Mouse (Mus musculus): ENCODE data around the gene Gm37240. TPM values are rescaled to one million over a fixed set of nuclear protein-coding genes. Genes with fewer than 3 reads are reported as not detected.
A peak's percentile ranks its signal among the peaks of the same experiment; 100 is the strongest.

Gm37240 gene
- polyA plus RNA-seq, 1 experiment from 2014 or later, result 11.4 TPM

- H3K27me3 ChIP-seq (ENCODE audit: control insufficient read depth, insufficient read depth, low read length), result no peaks in the 10 kb centered on the region
- H3K4me2 ChIP-seq (ENCODE audit: low read depth, low read length), result no peak overlapping the region
- ATAC-seq (ENCODE audit: insufficient read depth, low FRiP score), result no peak
These were observed 1218.4 kb downstream of the Gm37240 start for GRCm38 (mm10) chr3:84668957-84669356.

GRCm38 (mm10) chr3:84665255-84666073, 1221.9 kb downstream of the Gm37240 start:
- H3K9ac ChIP-seq (ENCODE audit: low read length), result peak overlapping the region; percentile 64
- peaks cover 13% of the 10 kb centered on the region; the same call in 1 of the 2 replicates for H3K4me1 ChIP-seq (ENCODE audit: control insufficient read depth, insufficient read depth, low read length)
- H3K27me3 ChIP-seq (ENCODE audit: control insufficient read depth, insufficient read depth, low read length), result no peaks in the 10 kb centered on the region
- WGBS, result 7% methylated on average over 20 of the region's 21 CpGs
- H3K4me3 ChIP-seq (replicated peaks; ENCODE audit: low read length), result peak overlapping the region; percentile 39
- no peaks in the 10 kb centered on the region for H3K36me3 ChIP-seq (ENCODE audit: control insufficient read depth, insufficient read depth, low read length)
- H3K27ac ChIP-seq (ENCODE audit: low read length), result peak overlapping the region; percentile 69
- peak; percentile 34; the same call in 1 of the 2 replicates for ATAC-seq (ENCODE audit: insufficient read depth, low FRiP score)
- H3K9me3 ChIP-seq (replicated peaks; ENCODE audit: control insufficient read depth, low read length), result no peaks in the 10 kb centered on the region
- peak overlapping the region; percentile 60 for H3K4me2 ChIP-seq (ENCODE audit: low read depth, low read length)

More at GRCm38 (mm10) chr3:84668957-84669356, 1218.4 kb downstream of the Gm37240 start:
- peaks cover 13% of the 10 kb centered on the region; the same call in 1 of the 2 replicates for H3K4me1 ChIP-seq (ENCODE audit: control insufficient read depth, insufficient read depth, low read length)
- H3K36me3 ChIP-seq (ENCODE audit: control insufficient read depth, insufficient read depth, low read length), result no peaks in the 10 kb centered on the region
- no peak overlapping the region for H3K9ac ChIP-seq (ENCODE audit: low read length)
- no peak overlapping the region for H3K4me3 ChIP-seq (replicated peaks; ENCODE audit: low read length)
- H3K27ac ChIP-seq (ENCODE audit: low read length), result no peak overlapping the region
- WGBS, result 76% methylated on average over 3 of the region's 3 CpGs
- H3K9me3 ChIP-seq (replicated peaks; ENCODE audit: control insufficient read depth, low read length), result no peaks in the 10 kb centered on the region

DNA sequence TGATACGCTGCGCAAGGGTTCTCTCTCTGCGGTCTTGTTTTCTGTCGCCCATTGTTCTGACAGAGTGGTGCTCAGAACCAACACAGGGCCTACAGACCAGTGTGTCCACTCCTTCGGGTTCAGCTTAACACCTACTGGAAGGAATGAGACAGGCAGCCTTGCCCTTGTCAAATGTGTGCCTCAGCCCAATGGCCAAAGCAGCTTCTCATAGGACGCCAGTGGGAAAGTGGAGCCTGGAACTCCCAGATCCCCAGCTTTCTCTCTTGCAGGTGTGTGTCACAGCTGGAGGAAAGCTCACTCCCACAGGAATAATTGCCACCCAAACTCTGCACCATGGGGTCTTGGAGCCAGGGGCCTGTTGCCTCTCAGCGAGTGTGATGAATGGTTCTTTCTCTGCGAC, 1222.6 kb downstream of the Gm37240 start:
- Histone ChIP-seq H3K9me3 (replicated peaks; ENCODE audit: control insufficient read depth, low read length) (no peaks in the 10 kb centered on the region), H3K4me3 (replicated peaks; ENCODE audit: low read length) (no peak overlapping the region), H3K36me3 (ENCODE audit: control insufficient read depth, insufficient read depth, low read length) (no peaks in the 10 kb centered on the region), H3K9ac (ENCODE audit: low read length) (no peak overlapping the region), H3K4me1 (ENCODE audit: control insufficient read depth, insufficient read depth, low read length) (peaks cover 13% of the 10 kb centered on the region; the same call in 1 of the 2 replicates), H3K27me3 (ENCODE audit: control insufficient read depth, insufficient read depth, low read length) (no peaks in the 10 kb centered on the region), H3K27ac (ENCODE audit: low read length) (no peak overlapping the region), H3K4me2 (ENCODE audit: low read depth, low read length) (no peak overlapping the region)
- ATAC-seq (ENCODE audit: insufficient read depth, low FRiP score), result no peak
- WGBS, result 70% methylated on average over 8 of the region's 8 CpGs

GRCm38 (mm10) chr3:84663858-84664257, 1223.5 kb downstream of the Gm37240 start:
- H3K9ac ChIP-seq (ENCODE audit: low read length), result no peak overlapping the region
- H3K36me3 ChIP-seq (ENCODE audit: control insufficient read depth, insufficient read depth, low read length), result no peaks in the 10 kb centered on the region
- H3K9me3 ChIP-seq (replicated peaks; ENCODE audit: control insufficient read depth, low read length), result peaks cover 2% of the 10 kb centered on the region; the same call in 1 of the 2 replicates
- H3K4me3 ChIP-seq (replicated peaks; ENCODE audit: low read length), result no peak overlapping the region
- no peaks in the 10 kb centered on the region for H3K27me3 ChIP-seq (ENCODE audit: control insufficient read depth, insufficient read depth, low read length)
- no peak overlapping the region for H3K4me2 ChIP-seq (ENCODE audit: low read depth, low read length)
- peaks cover 13% of the 10 kb centered on the region; the same call in 1 of the 2 replicates for H3K4me1 ChIP-seq (ENCODE audit: control insufficient read depth, insufficient read depth, low read length)
- ATAC-seq (ENCODE audit: insufficient read depth, low FRiP score), result no peak
- H3K27ac ChIP-seq (ENCODE audit: low read length), result no peak overlapping the region
- WGBS, result 89% methylated on average over 4 of the region's 4 CpGs

DNA sequence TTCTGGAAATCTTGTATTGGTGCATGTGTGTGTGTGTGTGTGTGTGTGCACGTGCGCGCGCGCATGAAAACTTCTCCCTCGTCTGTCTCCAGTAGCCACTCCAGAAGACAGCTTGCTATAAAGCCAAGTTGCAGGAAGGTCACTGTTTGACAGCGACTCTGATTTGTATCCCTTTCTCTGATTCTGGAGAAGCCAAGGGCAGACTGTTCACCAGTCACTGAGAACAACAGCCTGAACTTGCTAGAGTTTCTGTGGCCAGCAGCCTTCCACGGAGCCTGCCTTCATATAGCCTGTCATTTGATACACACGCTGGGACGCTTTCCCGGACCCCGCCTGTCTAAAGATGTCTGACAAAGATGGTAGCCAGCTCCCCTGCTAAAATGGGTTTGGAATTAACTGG, 1224.2 kb downstream of the Gm37240 start:
- no peak overlapping the region for H3K4me3 ChIP-seq (replicated peaks; ENCODE audit: low read length)
- H3K27ac ChIP-seq (ENCODE audit: low read length), result no peak overlapping the region
- H3K36me3 ChIP-seq (ENCODE audit: control insufficient read depth, insufficient read depth, low read length), result no peaks in the 10 kb centered on the region
- H3K4me1 ChIP-seq (ENCODE audit: control insufficient read depth, insufficient read depth, low read length), result peaks cover 13% of the 10 kb centered on the region; the same call in 1 of the 2 replicates
- H3K9ac ChIP-seq (ENCODE audit: low read length), result no peak overlapping the region
- no peak overlapping the region for H3K4me2 ChIP-seq (ENCODE audit: low read depth, low read length)
- 69% methylated on average over 12 of the region's 12 CpGs for WGBS
- no peak for ATAC-seq (ENCODE audit: insufficient read depth, low FRiP score)
- peaks cover 5% of the 10 kb centered on the region; the same call in 1 of the 2 replicates for H3K9me3 ChIP-seq (replicated peaks; ENCODE audit: control insufficient read depth, low read length)
- H3K27me3 ChIP-seq (ENCODE audit: control insufficient read depth, insufficient read depth, low read length), result no peaks in the 10 kb centered on the region

GRCm38 (mm10) chr3:84660380-84660779, 1226.9 kb downstream of the Gm37240 start:
- Histone ChIP-seq H3K9ac (ENCODE audit: low read length) (no peak overlapping the region), H3K9me3 (replicated peaks; ENCODE audit: control insufficient read depth, low read length) (peaks cover 5% of the 10 kb centered on the region; the same call in 1 of the 2 replicates), H3K4me1 (ENCODE audit: control insufficient read depth, insufficient read depth, low read length) (peaks cover 2% of the 10 kb centered on the region; the same call in 1 of the 2 replicates), H3K27ac (ENCODE audit: low read length) (no peak overlapping the region), H3K4me2 (ENCODE audit: low read depth, low read length) (no peak overlapping the region), H3K4me3 (replicated peaks; ENCODE audit: low read length) (no peak overlapping the region), H3K36me3 (ENCODE audit: control insufficient read depth, insufficient read depth, low read length) (no peaks in the 10 kb centered on the region), H3K27me3 (ENCODE audit: control insufficient read depth, insufficient read depth, low read length) (no peaks in the 10 kb centered on the region)
- no peak for ATAC-seq (ENCODE audit: insufficient read depth, low FRiP score)
- WGBS, result 81% methylated on average over 2 of the region's 2 CpGs

GRCm38 (mm10) chr3:84658872-84659271, 1228.4 kb downstream of the Gm37240 start:
- Histone ChIP-seq H3K36me3 (ENCODE audit: control insufficient read depth, insufficient read depth, low read length) (no peaks in the 10 kb centered on the region), H3K27ac (ENCODE audit: low read length) (no peak overlapping the region), H3K4me2 (ENCODE audit: low read depth, low read length) (no peak overlapping the region), H3K4me3 (replicated peaks; ENCODE audit: low read length) (no peak overlapping the region), H3K9me3 (replicated peaks; ENCODE audit: control insufficient read depth, low read length) (peaks cover 5% of the 10 kb centered on the region; the same call in 1 of the 2 replicates), H3K4me1 (ENCODE audit: control insufficient read depth, insufficient read depth, low read length) (peaks cover 15% of the 10 kb centered on the region), H3K9ac (ENCODE audit: low read length) (no peak overlapping the region), H3K27me3 (ENCODE audit: control insufficient read depth, insufficient read depth, low read length) (no peaks in the 10 kb centered on the region)
- no peak for ATAC-seq (ENCODE audit: insufficient read depth, low FRiP score)
- WGBS, result 96% methylated on average over 2 of the region's 2 CpGs

DNA sequence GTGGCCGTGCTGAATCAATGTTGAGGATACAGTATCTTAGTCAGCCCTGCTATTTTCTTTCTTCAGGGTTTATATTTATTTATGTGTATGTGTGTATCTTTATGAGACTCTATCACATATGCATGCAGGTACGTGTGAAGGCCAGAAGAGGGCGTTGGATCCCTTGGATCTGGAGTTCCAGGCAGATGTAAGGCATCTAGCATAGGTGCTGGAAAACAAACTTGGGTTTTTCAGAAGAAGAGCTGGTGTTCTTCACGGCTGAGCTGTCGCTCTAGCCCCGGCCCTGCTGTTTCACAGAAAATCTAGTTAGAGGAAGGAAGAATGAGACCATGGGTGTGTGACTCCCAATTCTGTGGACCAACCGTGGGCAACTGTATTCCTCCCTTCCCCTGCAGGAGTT, 1229.3 kb downstream of the Gm37240 start:
- H3K9ac ChIP-seq (ENCODE audit: low read length), result no peak overlapping the region
- no peak overlapping the region for H3K27ac ChIP-seq (ENCODE audit: low read length)
- no peak for ATAC-seq (ENCODE audit: insufficient read depth, low FRiP score)
- H3K4me3 ChIP-seq (replicated peaks; ENCODE audit: low read length), result no peak overlapping the region
- 87% methylated on average over 7 of the region's 7 CpGs for WGBS
- H3K4me2 ChIP-seq (ENCODE audit: low read depth, low read length), result no peak overlapping the region
- no peaks in the 10 kb centered on the region for H3K27me3 ChIP-seq (ENCODE audit: control insufficient read depth, insufficient read depth, low read length)
- H3K4me1 ChIP-seq (ENCODE audit: control insufficient read depth, insufficient read depth, low read length), result peaks cover 20% of the 10 kb centered on the region
- no peaks in the 10 kb centered on the region for H3K36me3 ChIP-seq (ENCODE audit: control insufficient read depth, insufficient read depth, low read length)
- peaks cover 5% of the 10 kb centered on the region; the same call in 1 of the 2 replicates for H3K9me3 ChIP-seq (replicated peaks; ENCODE audit: control insufficient read depth, low read length)

DNA sequence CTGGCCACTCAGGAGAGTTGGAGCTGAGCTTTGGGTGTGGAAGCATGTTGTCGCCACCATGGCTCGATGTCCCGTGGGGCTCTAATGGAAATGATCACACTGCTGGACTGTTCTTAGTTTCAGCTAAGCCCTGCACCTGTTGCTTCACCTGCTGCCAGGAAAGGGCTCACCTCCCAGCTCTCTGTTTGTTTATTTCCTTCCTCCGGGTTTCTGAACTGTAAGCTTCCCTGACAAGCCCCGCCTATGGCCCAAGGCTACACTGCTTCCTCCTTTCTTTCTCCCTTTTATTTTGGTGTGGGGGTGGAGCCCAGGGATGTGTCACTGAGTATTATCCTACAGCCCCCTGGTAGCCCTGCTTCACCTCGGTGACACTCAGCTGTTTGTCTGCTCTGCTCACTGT, 1230.1 kb downstream of the Gm37240 start:
- peak; percentile 44; the same call in 1 of the 2 replicates for ATAC-seq (ENCODE audit: insufficient read depth, low FRiP score)
- Histone ChIP-seq H3K9me3 (replicated peaks; ENCODE audit: control insufficient read depth, low read length) (peaks cover 5% of the 10 kb centered on the region; the same call in 1 of the 2 replicates), H3K9ac (ENCODE audit: low read length) (no peak overlapping the region), H3K4me1 (ENCODE audit: control insufficient read depth, insufficient read depth, low read length) (peaks cover 20% of the 10 kb centered on the region), H3K4me2 (ENCODE audit: low read depth, low read length) (no peak overlapping the region), H3K4me3 (replicated peaks; ENCODE audit: low read length) (no peak overlapping the region), H3K27me3 (ENCODE audit: control insufficient read depth, insufficient read depth, low read length) (no peaks in the 10 kb centered on the region), H3K36me3 (ENCODE audit: control insufficient read depth, insufficient read depth, low read length) (no peaks in the 10 kb centered on the region), H3K27ac (ENCODE audit: low read length) (peak overlapping the region; percentile 79; the same call in 1 of the 2 replicates)
- 48% methylated on average over 6 of the region's 6 CpGs for WGBS
